Mouse (Mus musculus) forebrain, embryonic 14.5 days (tissue): ENCODE results near the gene Sec11a. TPM values are rescaled to one million over a fixed set of nuclear protein-coding genes. Genes with fewer than 3 reads are reported as not detected.
A peak's percentile ranks its signal among the peaks of the same experiment; 100 is the strongest.

ENCODE experiments used
- ATAC-seq: fragments of 200-750 bp; cut with Nextera tagmentation; 2 replicates; pipeline ENCODE4 v1.8.0; 2017; ENCODE audit warnings: mild to moderate bottlenecking, moderate library complexity
- DNase-seq: peaks from one replicate; pipeline ENCODE4 v3.0.0-alpha.2; 2015; ENCODE audit warnings: low spot score
- H3K27ac ChIP-seq: fragments of 300-500 bp; sonication (generic); 2 replicates; pipeline ENCODE4 v1.5.1; 2014; ENCODE audit warnings: low read depth, mild to moderate bottlenecking, control low read depth, low read length, moderate library complexity
- H3K27me3 ChIP-seq: fragments of 300-500 bp; sonication (generic); replicated peaks from 2 replicates; pipeline ENCODE4 v1.6.1; 2014; ENCODE audit warnings: low read length, control low read depth, mixed read lengths; ENCODE audit not compliant: control insufficient read depth, insufficient read depth
- H3K36me3 ChIP-seq: fragments of 300-500 bp; sonication (generic); 2 replicates; pipeline ENCODE4 v1.6.1; 2014; ENCODE audit warnings: low read length, control low read depth; ENCODE audit not compliant: control insufficient read depth, insufficient read depth
- H3K4me1 ChIP-seq: fragments of 300-500 bp; sonication (generic); 2 replicates; pipeline ENCODE4 v1.6.1; 2014; ENCODE audit warnings: antibody characterized with exemption, low read length, control low read depth; ENCODE audit not compliant: control insufficient read depth, insufficient read depth
- H3K4me2 ChIP-seq: fragments of 300-500 bp; sonication (generic); 2 replicates; pipeline ENCODE4 v1.6.1; 2014; ENCODE audit warnings: mild to moderate bottlenecking, control low read depth, low read length
- H3K4me3 ChIP-seq: fragments of 300-500 bp; sonication (generic); 2 replicates; pipeline ENCODE4 v1.5.1; 2014; ENCODE audit warnings: low read depth, low read length, control low read depth
- H3K9ac ChIP-seq: fragments of 300-500 bp; sonication (generic); 2 replicates; pipeline ENCODE4 v1.6.1; 2014; ENCODE audit warnings: mild to moderate bottlenecking, low read length, control low read depth, moderate library complexity
- H3K9me3 ChIP-seq: fragments of 300-500 bp; sonication (generic); replicated peaks from 2 replicates; pipeline ENCODE4 v1.6.1; 2016; ENCODE audit warnings: low read length, control low read depth, mixed read lengths; ENCODE audit not compliant: control insufficient read depth
- WGBS: fragments of 180-500 bp; shearing (Covaris S2); extraction: QIAGEN DNeasy Blood & Tissue Kit; methylation state at CpG from one replicate; pipeline ENCODE4 v1.1.7; 2014; 5-methylcytosine and 5-hydroxymethylcytosine counted together
- polyA plus RNA-seq: library from polyadenylated mRNA; unstranded; fragments of >200 nt; fragmentation: Nextera tagmentation; extraction: Ambion mirVana; gene quantifications from 2 replicates; pipeline ENCODE4 v1.2.1, GENCODE M21; 2014

The Sec11a gene
- polyA plus RNA-seq, 1 experiment from 2014 or later, result 149 TPM

DNA sequence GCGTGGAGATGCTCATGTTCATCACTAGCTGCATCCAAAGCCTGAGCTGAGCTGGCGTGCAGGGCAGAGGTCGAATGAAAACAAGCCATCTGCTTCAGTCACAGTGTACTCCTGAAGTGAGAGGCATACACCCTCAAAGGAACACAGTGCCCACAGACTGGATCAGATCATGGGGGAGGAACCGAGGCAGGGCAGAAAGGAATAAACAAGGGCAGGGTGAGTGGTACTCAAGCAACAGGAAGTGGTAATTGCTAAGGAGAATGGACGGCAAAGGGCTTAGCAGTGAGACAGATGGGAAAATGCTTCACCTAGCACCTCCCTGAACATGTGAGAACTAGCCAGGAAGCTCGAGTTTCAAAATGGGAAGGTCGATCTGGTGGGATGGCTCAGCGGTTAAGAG, 35.1 kb downstream of the Sec11a start:
- Histone ChIP-seq H3K4me2 (no peak overlapping the region), H3K36me3 (peaks cover 80% of the 10 kb centered on the region), H3K4me1 (no peaks in the 10 kb centered on the region), H3K27ac (no peak overlapping the region), H3K4me3 (no peak overlapping the region), H3K9me3 (no peaks in the 10 kb centered on the region), H3K9ac (no peak overlapping the region), H3K27me3 (no peaks in the 10 kb centered on the region)
- DNase-seq (no peak), ATAC-seq (no peak)
- 90% methylated on average over 8 of the region's 8 CpGs for WGBS

DNA sequence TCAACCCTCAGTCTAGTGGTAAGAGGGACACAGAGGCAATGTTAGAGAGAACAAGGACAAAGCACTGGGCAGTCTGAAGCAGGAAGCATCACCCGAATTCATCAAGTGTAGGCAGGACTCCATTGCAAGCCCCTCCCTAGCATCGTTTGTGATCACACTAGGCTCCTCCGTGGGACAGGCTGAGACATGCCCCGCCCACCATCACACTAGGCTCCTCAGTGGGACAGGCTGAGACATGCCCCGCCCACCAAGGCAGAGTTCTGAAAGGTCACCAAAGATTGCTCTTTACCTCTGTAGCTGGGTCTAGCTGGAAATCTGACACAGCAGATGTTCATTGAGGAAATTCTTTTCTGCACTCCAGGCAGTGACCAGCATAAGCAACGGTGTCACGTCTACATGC, 36.5 kb downstream of the Sec11a start:
- Histone ChIP-seq H3K4me3 (no peak overlapping the region), H3K36me3 (peaks cover 76% of the 10 kb centered on the region), H3K27ac (no peak overlapping the region), H3K4me1 (no peaks in the 10 kb centered on the region), H3K9ac (no peak overlapping the region), H3K4me2 (no peak overlapping the region), H3K27me3 (no peaks in the 10 kb centered on the region), H3K9me3 (no peaks in the 10 kb centered on the region)
- WGBS, result 76% methylated on average over 7 of the region's 7 CpGs
- ATAC-seq (no peak), DNase-seq (no peak)

DNA sequence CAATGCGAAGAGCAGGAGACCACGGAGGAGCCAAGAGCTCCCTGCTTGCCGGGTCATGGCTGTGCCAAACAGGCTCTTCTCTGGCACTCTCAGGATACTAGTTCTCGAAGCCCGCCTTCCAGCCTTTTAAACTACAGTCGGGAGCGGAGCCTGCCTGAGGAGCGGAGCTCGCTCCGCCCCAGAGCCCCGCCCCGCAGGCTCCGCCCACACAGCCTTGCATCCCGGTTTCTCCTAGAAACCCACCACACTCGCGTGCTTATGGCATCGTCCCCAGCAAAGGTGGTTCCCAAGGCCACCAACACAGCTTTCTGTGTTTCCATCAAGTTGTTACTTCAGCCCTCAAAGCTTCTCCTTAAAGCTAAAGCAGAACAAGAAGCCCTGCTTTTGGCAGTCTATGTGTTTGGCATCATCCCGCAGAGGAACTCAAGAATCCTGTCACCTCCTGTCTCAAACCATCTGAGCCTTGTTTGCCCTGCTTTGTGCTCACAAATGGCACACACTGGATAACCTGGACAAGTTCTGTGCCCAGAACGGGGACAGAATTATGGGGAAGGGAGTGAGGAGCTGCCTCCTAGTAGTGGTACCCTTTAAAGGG, 42.6 kb downstream of the Sec11a start, which contains the start of gene Nmb:
TSS of gene Nmb (minus strand) at position 156 of the 595 bp plus-strand sequence.
- H3K27ac ChIP-seq, result peak within 1 kb of the TSS; percentile 22; the same call in 1 of the 2 replicates
- H3K4me1 ChIP-seq, result peaks cover 10% of the 10 kb centered on the region
- H3K9me3 ChIP-seq, result no peaks in the 10 kb centered on the region
- WGBS, result 3% methylated on average over 19 of the region's 19 CpGs
- H3K9ac ChIP-seq, result peak within 1 kb of the TSS; percentile 64
- ATAC-seq (peak; percentile 67), DNase-seq (peak; percentile 89)
- H3K27me3 ChIP-seq, result no peaks in the 10 kb centered on the region
- peak within 1 kb of the TSS; percentile 36 for H3K4me3 ChIP-seq
- peak within 1 kb of the TSS; percentile 83 for H3K4me2 ChIP-seq
- peaks cover 37% of the 10 kb centered on the region for H3K36me3 ChIP-seq

DNA sequence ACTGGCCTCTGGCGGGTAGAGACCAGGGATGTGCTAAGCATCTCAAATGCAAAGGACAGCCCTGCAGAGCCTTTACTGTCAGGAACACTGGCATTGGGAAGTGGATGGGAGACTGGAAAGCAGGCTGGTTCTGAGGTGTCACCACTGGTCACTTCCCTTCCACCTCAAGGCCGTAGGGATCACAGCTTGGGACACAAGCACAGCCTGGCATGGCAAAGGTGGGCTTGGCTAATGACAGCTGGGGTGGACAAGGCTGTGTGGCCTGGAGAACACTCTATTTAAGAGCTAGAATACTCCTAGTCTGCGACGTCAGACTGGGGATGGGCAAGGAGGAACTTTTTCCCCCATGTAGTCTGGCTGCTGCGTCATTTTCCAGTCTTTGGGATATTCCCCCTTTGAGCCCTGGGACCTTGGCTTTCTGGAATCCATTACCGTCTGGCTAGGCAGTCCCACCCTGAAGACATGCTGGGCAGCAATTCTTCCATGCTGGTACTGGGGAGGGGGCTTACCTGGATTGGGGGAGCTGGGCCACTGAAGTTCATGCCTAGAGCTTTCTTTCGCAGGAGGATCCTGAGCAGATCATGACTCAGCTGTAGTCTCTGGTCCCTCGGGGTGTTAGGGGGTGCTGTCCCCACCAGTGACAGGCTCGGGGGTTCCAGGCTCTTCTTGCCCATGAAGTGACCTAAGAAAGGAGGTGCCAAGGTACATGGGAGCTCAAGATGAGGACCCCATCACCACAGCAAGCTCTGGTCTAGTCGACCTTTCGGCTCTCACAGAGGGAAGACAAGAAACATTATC, 43.8 kb downstream of the Sec11a start:
- Histone ChIP-seq H3K9ac (no peak overlapping the region; the same call in 1 of the 2 replicates), H3K36me3 (peaks cover 29% of the 10 kb centered on the region), H3K4me1 (peaks cover 11% of the 10 kb centered on the region), H3K27ac (no peak overlapping the region), H3K4me3 (no peak overlapping the region), H3K27me3 (no peaks in the 10 kb centered on the region), H3K9me3 (no peaks in the 10 kb centered on the region), H3K4me2 (no peak overlapping the region)
- WGBS, result 86% methylated on average over 11 of the region's 11 CpGs
- ATAC-seq (no peak), DNase-seq (no peak)

DNA sequence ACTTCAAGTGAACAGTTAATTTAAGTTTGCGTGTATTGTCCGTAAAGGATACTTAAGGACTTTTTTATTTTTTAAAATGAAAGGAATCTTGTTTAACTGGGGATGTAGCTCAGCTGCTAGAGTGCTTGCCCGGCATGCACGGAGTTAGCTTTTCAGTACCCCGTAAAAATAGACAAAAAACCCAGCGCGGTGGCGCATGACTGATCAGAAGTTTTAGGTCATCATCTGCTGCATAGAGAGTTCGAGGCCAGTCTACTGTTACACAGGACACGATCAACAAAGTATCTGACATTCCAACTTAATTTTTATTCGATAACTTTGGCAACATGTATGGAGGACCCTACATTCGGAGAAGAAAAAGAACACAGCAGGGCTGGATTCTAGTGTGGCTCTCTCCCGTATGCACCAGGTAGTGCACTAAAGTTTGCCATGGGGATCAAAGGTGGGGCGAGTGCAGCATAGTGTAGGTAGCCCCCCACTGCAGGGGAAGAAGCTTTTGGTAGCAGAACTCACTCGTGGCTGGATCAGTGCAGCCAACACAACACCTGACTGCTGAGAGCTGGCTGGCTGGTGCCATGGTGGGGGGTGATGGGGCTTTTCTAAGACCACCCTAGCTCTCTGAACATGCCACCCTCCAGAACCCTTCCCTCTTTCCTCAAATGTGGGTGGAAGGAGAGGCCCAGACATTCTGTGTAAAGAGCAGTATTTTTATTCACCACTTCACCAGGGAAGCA, 45.9 kb downstream of the Sec11a start:
- 32% methylated on average over 15 of the region's 15 CpGs for WGBS
- DNase-seq, result no peak
- Histone ChIP-seq H3K9ac (peak overlapping the region; percentile 73), H3K4me3 (peak overlapping the region; percentile 59), H3K9me3 (no peaks in the 10 kb centered on the region), H3K27me3 (no peaks in the 10 kb centered on the region), H3K4me2 (peak overlapping the region; percentile 75), H3K36me3 (peaks cover 29% of the 10 kb centered on the region), H3K27ac (peak overlapping the region; percentile 75), H3K4me1 (peaks cover 11% of the 10 kb centered on the region)
- peak; percentile 15 for ATAC-seq

DNA sequence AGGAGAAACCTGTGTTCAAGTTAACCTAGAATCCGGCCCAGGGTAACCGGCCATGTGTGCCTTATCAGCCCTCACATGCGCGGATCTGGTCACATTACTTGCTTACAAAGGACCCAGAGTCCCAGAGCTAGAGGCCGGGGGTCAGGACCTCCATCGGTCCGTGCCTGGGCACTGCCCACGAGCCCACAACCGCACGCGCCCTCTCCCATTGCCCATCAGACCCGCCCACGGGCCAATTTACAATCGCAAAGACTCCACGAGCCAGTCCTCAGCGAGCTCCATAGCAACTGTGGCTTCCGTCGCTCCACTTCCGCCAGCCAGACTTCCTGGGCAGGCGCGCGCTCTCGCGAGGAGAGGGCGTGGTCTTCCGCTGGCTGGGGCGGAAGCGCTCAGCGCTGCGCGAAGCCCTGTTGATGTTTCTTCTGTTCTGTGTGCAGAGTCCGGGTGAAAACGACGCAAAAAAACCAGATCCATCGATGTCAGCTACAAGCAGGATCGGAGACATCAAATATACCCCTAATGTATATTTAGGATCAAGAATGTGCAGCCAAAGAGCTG, 46.6 kb downstream of the Sec11a start, which contains the start of gene Wdr73:
TSS of gene Wdr73 (minus strand) at position 326 of the 558 bp plus-strand sequence.
- DNase-seq (peak; percentile 96), ATAC-seq (peak; percentile 96)
- peak within 1 kb of the TSS; percentile 73 for H3K9ac ChIP-seq
- H3K4me3 ChIP-seq, result peak within 1 kb of the TSS; percentile 59
- H3K36me3 ChIP-seq, result peaks cover 27% of the 10 kb centered on the region
- under 1% methylated on average over 36 of the region's 36 CpGs for WGBS
- no peaks in the 10 kb centered on the region for H3K27me3 ChIP-seq
- H3K4me1 ChIP-seq, result peaks cover 11% of the 10 kb centered on the region
- no peaks in the 10 kb centered on the region for H3K9me3 ChIP-seq
- peak within 1 kb of the TSS; percentile 75 for H3K4me2 ChIP-seq
- H3K27ac ChIP-seq, result peak within 1 kb of the TSS; percentile 75

DNA sequence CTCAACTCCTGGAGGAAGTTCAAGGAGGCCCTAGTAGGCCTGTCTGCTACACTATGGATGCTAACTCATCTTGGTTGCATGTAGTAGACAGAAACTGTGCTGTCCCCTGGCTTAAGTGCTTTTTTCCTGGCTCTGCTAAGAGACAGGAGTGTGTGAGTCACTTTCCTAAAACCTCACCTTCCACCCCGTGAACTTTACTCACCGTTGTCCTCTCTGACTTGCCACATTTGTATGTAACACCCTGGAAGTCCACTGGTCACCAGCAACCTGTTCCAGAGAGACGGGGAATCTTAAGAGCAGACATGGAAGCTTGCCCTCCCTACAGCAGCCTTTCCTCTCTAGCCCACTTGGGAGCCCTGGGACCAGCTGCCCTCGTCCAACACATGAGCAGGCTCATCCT, 49.9 kb downstream of the Sec11a start:
- no peak overlapping the region for H3K4me2 ChIP-seq
- no peaks in the 10 kb centered on the region for H3K9me3 ChIP-seq
- H3K9ac ChIP-seq, result no peak overlapping the region
- WGBS, result 92% methylated on average over 4 of the region's 4 CpGs
- ATAC-seq, result no peak
- H3K36me3 ChIP-seq, result peaks cover 45% of the 10 kb centered on the region
- no peak overlapping the region for H3K27ac ChIP-seq
- no peak for DNase-seq
- H3K27me3 ChIP-seq, result no peaks in the 10 kb centered on the region
- peaks cover 7% of the 10 kb centered on the region; the same call in 1 of the 2 replicates for H3K4me1 ChIP-seq
- no peak overlapping the region for H3K4me3 ChIP-seq

DNA sequence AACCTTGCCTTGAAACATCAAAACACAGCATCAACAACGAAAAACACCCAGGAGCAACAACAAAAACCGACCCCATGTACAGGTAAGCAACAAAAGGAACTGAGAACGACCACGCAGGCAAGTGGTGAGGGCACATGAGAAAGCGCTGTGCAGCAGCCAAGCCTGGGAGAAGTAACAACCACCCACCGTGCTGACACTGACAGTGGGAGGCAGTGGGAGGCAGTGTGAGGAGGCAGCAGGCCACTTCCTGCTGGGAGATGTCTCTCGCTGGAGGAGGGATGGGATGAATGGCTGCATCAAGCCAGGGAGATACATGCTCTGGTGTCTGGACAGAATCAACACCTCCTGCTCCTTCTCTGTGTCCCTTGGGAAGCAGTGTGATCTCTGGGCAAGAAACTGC, 50.4 kb downstream of the Sec11a start:
- DNase-seq (no peak), ATAC-seq (no peak)
- Histone ChIP-seq H3K27ac (no peak overlapping the region), H3K4me2 (no peak overlapping the region), H3K9me3 (no peaks in the 10 kb centered on the region), H3K4me1 (peaks cover 7% of the 10 kb centered on the region; the same call in 1 of the 2 replicates), H3K36me3 (peaks cover 50% of the 10 kb centered on the region), H3K27me3 (no peaks in the 10 kb centered on the region), H3K9ac (no peak overlapping the region), H3K4me3 (no peak overlapping the region)
- 90% methylated on average over 7 of the region's 7 CpGs for WGBS
